Mouse (Mus musculus): ENCODE measurements around the gene Tex19.1.
"Not testable (repeated sequence)": the region's sequence is repeated elsewhere in the genome, so short reads cannot be mapped to it uniquely, and the experiment has no call there.

Tex19.1 gene

DNA sequence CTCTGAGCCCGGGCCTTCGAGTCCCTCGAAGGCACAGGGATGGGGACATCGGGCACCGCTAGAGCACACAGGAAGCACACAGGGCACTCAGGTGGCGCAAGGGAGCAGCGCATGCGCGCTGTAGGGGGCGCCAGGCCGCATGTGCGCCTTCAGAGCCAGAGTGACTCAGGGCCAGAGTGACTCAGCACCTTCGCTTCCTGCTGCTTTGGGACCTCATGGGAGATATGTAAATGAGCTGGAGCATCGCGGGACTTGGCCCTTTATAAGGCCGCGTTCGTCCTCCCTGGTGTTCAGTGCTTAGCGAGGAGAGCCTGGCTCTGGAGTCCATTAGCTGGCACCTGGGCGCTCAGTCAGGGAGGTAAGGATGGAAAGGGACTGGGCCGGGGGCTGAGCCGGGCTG lies at the start of gene Tex19.1:
TSS of gene Tex19.1 (plus strand) at position 279 of the 400 bp plus-strand sequence.
- no peak for DNase-seq

DNA sequence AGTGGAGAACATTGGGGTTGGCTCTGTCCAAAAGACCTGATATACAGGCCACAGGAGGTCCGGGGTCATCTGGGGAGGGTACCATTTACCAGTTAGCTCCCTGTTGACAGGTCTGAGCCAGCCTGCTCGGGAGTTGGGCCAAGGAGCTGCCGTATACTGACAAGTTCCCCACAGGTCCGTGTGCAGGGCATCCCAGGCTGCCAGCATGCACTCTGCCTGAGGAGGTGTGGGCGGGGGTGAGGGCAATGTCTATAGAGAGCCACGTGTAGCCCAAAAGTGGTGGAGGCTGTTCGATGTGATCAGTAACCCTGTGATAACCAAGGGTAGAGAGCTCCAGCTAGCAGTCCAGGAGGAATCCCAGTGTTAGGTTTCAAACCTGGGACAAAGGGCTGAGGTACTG lies 46.2 kb upstream of the Tex19.1 start:
- DNase-seq: peak; percentile 43

DNA sequence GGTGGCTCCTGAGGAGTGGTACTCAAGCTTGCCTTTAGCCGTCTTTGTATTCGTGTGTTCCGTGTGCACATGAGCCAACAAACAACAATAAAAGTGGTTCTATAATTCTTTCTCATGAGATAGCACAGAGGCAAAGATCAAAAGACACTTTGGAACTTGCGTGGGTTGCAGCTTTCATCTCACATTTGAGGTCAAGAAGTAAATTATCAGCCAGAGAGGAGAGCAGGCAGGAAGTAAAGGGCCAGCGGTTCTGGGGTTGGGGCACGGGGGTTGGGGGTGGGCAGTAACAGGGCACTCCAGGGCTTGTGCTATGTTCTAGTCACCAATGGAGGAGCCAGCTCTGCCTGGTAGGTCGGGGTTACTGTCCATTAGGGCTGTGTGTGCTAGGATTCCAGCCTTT lies 45.3 kb upstream of the Tex19.1 start:
- DNase-seq: peak; percentile 44

DNA sequence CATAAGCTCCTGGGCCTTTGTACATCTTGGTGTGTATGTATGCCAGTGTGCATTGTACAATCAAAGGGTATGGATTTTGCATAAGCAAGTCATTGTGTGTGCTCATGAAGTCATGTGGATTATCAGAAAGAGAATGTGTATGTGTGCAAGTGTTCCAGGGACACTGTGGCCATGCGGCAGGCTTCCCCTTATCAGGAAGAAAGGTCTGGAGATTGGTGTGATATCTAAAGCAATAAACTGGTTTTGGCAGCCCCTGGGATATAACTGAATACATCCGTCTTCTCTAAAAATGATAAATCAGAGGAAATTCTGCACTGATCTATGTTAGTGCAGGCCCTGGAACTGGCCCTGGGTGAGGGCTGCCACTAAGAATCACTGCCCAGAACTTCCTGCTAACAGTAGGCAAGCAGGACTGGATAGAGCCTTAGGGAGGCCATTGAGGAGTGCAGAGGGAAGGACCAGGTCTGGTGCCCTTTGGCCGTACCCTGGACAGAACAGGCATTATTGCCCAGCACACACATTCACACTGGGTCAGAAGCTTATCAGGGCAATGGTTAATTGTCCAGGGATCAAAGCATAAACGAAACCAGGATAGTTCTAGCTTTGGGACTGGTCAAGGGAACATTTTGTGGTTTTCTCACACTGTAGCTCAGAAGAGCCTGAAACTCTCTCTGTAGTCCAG lies 44.7 kb upstream of the Tex19.1 start:
- peak; percentile 46 for DNase-seq

DNA sequence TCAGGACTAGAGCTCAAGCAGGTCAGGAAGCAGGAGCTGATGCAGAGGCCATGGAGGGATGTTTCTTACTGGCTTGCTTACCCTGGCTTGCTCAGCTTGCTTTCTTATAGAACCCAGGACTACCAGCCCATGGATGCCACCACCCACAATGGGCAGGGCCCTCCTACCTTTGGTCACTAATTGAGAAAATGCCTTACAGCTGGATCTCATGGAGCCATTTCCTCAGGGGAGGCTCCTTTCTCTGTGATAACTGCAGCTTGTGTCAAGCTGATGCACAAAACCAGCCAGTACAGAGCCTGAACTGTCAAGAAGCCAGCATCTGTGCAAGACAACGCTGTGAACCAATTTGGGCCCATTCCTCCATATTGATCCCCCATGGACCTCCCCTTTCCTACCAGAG lies 38.7 kb upstream of the Tex19.1 start:
- DNase-seq: not testable (repeated sequence)

DNA sequence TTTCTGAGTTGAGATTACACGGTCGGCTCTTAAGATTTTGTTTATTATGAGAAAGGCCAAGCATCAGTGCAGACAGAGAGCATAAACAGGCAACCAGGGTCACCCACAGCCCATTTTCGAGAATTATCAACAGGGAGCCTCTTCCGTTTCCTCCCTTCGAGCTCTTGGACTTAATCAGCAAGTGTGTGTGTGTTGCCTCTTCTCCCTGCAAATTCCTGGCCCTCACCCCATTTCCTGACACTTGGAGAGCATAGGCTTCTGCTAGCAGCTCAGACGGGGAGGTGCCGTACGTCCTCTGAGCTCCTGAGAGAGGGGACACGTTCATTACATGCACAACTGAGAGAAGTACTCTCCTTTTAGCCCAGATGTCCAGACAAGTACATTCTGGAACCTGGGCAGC lies 37.9 kb upstream of the Tex19.1 start:
- no peak for DNase-seq

DNA sequence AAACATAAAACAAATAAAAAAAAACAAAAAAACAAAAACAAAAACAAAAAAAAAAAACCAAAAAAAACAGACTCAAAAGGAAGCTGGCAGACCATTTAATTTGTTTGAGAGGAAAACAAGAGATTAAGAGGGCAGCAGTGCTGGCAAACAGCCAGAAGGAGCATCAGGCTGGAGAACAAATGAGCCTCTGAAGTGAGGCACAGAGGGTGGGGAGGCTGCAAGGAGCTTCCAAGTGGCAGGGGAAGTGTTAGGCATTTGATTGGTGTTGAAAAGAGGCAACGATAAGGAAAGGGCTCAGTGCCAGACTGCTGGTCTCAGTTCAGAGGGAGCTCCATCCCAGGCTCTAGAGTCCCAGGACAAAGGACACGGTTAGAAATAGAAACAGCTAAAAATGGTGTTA lies 36.0 kb upstream of the Tex19.1 start:
- DNase-seq: peak; percentile 48

DNA sequence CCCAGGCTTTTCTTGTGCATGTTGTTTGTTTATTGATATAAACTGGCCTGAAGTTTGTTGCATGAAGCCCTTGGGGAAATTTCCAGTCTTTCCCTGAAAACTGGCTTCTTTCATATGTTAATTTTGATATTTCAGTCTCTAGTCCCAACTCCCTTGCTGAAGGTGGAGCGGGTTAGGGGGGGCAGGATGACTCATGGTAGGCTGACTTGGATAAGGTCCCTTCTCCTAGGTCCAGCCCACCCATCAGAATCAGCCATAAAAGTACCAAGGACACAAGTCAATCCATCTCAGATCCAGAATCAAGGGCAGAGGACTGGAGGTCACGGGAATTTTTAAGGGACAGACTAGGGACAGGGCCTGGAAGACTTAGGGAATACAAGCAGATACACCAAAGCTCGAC lies 34.9 kb upstream of the Tex19.1 start:
- no peak for DNase-seq

DNA sequence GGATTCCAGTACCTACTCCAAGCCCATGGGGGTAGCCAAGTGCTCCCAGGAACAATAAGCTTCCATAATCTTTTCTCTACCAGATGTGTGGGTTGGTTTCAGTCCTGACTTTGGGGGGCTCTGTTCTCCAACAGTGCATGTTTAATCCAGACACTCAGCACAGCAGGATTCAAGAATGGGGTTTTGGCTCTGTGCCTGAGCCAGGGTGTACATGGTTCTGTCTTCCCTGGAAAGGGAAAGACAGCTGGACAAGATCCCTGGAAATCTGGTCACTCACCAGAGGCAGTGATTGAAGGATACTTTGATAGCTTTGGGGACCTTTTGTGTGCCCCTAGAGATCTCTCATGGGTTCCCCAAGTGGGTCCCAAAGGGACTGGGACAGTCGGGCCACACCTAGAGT lies 34.3 kb upstream of the Tex19.1 start:
- DNase-seq: no peak

DNA sequence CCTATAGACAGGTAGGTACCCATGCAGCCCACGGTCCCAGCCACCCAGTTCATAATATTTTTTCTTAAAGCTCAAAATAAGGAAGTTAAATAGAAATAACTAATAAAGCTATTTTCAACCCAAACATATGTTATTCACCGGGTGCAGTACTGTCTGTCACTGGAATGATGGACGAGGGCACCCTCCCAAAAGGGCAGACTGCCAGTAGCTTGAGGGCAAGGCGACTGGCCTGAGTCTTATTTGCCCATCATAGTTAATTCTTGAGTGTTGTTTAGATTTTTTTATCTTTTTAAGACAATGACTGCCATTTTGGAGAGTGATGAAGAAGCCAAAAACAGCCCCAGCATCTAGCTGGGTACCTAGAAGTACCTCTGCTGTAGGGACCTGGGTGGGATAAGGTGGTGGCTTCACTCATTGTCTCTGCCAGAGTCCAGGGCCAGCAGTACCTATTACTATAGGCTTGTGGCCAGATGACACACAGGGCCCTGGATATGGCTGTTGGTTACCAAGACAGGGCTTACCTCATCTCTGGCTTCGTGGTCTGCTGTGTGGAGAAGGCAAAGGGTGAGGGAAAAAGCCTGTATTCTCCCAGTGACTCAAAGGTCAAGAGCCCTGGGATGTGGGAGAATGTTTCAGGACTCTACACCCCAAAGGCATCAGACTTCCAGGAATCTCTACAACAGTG lies 33.7 kb upstream of the Tex19.1 start:
- peak; percentile 31 for DNase-seq

DNA sequence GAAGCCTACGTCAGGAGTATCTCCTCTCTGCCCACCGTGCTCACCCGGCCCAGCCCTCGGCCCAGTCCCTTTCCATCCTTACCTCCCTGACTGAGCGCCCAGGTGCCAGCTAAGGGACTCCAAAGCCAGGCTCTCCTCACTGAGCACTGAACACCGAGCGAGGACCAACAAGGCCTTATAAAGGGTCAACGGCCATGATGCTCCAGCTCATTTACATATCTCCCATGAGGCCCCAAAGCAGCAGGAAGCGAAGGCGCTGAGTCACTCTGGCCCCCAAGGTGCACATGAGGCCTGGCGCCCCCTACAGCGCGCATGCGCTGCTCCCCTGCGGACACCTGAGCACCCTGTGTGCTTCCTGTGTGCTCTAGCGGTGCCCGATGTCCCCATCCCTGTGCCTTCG lies 27.8 kb upstream of the Tex19.1 start:
- no peak for DNase-seq

DNA sequence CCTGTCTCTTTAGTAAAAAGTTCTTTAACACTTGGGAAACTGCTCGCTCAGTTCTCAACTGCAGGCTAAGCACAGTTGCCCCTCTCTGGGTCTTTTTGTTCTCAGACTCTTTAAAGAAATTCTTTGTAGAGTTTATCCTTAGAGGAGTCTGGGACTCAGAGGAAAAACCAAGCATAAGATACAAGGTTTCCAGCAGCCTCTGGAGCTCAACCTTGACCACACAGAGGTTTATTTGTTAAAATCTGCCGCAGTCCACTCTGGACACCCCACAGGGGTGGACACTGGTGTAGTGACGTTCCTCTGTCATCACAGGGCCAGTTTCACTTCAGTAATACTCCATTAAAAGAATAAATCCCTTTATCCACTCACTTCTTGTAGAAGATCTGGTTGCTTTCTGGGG lies 27.4 kb upstream of the Tex19.1 start, which contains the start of gene Tex19.2:
TSS of gene Tex19.2 (minus strand) at position 101 of the 400 bp plus-strand sequence.
- no peak for DNase-seq

DNA sequence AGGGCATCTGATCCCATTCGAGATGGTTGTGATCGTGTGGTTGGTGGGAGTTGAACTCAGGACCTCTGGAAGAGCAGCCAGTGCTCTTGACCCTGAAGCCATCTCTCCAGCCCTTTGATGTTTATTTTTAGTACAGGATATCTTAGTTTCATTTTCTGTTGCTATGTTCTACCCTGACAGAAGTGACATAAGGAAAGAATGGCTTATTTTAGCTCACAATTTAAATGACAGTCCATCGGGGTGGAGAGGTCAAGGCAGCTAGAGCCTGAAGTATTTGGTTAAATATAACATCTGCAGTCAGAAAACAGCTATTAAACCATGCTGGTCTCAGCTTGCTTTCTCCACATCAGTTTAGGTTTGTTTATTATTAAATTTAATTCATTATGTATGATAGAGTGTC lies 24.8 kb upstream of the Tex19.1 start:
- DNase-seq: no peak

DNA sequence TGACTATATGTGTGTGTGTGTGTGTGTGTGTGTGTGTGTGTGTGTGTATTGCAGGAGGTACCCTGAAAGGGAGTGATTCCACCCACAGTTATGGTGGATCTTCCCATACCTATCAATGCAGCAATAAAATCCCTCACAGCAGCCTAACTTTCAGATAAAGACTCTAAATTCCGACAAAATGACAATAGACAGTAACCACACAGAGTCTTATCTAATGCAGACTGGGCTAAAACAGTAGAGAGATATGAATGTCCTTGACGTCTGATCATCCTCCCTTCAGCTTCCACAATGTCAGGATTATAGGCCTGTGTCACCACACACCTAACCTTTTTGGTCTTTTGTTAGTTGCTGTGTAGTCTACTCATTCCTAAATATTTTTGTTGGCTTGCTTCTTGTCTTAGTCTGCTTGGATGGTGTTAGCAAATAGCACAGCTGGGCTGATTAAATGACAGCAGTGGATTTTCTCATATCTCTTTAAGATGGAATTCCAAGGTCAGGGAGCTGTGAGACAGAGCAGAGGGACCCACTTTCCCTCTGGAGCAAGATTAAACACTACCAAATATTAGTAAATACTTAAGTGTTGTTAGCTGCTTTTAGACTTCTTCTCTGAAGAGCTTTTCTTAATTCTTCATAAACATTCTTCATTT lies 23.8 kb upstream of the Tex19.1 start:
- DNase-seq: no peak

DNA sequence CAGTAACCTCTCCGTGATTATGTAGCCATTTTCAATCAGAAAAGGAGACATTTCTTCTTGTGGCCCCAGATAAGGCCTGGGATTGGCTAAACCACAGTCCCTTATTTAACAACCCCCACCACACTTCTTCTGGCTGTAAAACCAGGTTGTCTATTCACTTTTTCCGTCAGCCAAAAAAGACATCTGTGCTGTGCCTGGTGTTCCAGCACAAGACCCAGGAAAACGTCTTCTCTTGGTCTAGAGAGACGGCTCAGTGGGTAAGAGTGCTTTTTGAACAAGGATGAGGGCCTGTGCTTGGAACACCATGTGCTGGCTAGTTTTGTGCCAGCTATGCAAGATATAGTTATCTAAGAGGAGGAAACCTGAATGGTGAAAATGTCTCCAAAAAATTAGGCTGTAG lies 22.5 kb upstream of the Tex19.1 start:
- DNase-seq: no peak

DNA sequence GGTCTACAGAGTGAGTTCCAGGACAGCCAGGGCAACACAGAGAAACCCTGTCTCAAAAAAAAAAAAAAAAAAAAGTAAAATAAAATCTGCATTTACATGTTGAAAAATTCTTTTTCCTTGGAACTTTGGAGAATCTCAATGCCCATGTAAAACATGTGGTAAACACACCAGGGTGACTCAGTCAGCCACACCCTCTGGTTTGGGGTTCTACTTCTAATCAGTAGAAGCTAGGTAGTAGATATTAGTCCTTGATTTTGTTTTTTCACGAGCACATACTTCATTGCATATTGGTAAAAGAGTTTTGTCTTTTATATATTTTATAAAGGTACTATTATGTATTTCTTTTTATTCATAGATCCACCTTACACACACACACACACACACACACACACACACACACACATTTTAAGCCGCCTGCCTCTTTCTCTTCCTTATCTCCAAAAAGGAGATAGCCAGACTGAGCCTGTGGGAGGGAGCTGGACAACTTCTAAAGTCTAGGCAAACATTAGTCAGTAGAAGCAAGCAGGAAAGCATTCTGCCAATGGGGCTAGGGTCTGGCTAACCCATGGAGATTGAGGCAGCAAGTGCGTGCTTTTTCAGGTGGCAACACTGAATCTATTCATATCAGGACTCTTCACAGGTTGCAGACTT lies 20.3 kb upstream of the Tex19.1 start:
- DNase-seq: no peak

DNA sequence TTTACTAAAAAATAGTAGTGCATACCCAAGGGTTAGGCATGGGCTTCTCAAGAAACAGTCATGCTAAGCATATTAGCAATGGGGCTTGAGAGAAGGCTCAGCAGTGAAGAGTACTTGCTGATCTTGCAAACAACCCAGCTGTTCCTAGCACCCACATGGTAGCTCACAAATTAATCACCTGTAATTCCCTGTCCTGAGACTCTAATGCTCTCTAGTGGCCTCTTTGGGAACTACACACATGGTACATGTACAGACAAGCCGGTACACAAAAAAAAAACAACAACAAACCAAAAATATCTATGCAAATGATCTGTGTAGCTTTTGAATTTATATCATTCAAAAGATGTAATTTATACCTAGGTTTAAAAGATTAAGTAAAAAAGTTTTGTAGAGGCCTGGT lies 19.5 kb upstream of the Tex19.1 start:
- DNase-seq: no peak

DNA sequence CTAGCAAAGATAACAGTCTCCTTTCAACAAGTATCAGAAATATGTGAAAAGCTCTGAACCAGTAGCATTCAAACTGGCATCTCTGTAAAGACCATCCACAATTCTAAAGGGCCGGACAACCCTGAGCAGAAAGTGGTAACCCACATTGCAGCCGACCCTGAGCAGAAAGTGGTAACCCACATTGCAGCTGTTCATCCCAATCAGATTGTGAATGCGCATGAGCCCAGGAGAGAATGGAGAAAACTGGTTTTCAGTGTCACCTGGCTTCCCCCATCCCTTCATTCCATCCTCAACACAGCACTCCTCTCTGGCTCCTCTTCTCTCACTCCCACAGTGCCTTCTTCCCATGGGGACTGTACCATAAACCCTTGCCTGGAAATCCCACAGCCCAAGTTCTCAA lies 18.5 kb upstream of the Tex19.1 start:
- no peak for DNase-seq

DNA sequence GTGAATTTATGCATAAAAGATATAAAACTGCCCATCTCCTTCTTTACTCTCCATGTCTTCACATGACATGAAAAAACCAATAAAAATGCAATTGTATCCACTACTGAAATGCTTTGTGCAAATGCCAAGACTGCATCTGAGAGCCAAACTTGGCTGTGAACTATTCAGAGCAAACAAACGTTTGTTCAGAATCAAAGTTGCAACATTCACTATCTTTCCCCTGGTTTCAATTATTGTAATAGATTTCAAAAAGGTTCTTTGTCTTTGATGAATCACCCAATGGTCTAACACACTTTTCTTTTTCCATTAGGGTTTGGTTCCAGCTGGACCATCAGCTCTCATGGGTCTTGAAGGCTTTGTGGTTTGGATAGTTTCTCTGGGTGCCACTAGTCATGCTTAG lies 16.3 kb upstream of the Tex19.1 start:
- no peak for DNase-seq

DNA sequence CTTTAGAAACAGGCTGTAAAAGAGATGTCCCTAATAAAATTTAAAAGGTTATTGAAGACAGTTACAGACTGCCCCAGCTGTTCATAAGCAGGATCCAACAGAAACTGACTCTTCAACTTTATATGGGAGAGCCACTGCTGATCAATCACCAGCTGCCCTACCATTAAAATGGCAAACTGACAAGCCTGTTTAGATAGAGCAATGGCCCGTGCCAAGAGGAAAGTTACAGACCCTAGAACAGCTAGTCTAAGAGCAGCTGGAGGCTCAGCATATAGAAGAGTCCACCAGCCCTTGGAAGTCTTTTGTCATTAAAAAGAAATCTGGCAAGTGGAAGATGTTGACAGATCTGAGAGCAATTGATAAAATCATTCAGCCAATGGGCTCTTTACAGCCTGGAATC lies 11.3 kb upstream of the Tex19.1 start:
- no peak for DNase-seq

DNA sequence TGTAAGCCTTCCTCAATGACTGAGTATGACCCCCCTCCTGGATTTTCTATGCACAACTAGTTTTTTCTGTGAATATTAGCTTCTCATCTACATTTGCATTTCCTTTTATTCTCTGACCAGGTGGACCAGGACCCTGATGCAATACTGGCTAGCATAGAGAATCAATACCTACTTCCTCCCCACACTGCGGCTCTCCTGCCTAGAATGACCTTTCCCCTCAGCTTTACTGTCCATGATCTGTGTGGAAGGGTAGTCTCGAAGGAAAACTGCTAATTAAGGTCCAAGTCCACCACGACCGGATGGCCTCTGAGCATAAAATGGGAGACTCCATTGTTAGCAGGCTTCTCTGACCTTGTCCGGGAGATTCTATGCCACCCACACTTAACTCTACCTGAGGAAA lies 8.3 kb upstream of the Tex19.1 start:
- DNase-seq: no peak

DNA sequence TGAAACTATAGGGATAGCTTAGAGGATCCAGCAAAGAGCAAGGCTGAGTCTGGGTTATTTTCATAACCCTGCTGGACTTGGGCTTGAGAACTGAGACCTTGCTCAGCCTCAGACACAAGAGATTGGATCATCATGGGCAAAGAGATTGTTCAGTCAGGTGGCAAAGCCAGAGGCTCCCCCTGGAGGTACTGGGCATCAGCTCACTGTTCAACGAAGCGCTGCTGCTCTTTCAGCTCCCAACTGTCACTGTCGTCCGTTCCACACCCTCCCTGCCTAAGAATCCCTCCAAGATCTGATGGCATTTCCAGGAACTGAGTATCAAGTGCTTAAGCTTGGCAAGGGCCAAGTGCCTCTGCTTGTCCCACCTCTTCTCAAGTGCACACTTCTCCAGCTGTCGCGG lies 7.2 kb upstream of the Tex19.1 start:
- DNase-seq: peak; percentile 20

DNA sequence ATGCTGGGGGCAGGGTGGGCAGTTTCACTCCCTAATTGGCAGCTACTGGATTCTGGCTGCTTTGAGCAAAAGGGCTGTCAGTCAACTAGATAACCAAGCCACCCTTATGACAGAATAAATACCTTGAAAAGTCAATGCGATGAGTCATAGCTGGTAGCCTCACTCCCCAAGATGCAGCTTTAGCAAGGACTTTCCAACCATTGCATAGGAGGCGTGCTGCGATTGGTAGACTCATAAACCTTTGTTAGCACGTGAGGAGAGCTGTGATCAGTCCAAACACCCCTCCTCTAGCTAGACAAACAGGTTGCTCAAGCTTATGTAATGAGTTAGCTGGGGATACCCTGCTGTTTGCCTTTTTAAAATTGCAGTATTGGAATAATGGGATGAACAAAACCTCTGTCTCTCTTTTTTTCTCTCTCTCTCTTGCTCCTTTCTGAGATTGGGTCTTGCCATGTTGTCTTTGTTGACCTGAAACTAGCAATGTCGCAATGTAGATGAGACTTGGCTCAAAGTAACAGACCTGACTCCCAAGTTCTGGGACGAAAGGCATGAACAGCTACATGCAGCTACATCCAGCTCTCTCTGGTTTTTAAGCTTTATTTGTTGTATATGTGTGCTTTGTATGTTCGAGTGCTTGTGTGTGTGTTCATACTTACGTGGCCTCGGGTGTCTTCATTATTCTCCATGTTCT lies 2.5 kb upstream of the Tex19.1 start:
- DNase-seq: no peak

All from kidney, adult 18-20 months (tissue).